Mouse (Mus musculus) liver, postnatal 0 days (tissue): ENCODE measurements around the gene Duox1. TPM values are rescaled to one million over a fixed set of nuclear protein-coding genes. Genes with fewer than 3 reads are reported as not detected.
A peak's percentile ranks its signal among the peaks of the same experiment; 100 is the strongest.

Source experiments
- ATAC-seq: fragments of 200-750 bp; cut with Nextera tagmentation; 2 replicates; pipeline ENCODE4 v1.8.0; 2017; ENCODE audit warnings: mild to moderate bottlenecking, moderate library complexity
- DNase-seq: peaks from one replicate; pipeline ENCODE4 v3.0.0-alpha.2; 2016
- H3K27ac ChIP-seq: fragments of 300-500 bp; sonication (generic); 2 replicates; pipeline ENCODE4 v1.5.1; 2014; ENCODE audit warnings: antibody characterized with exemption, moderate library complexity, mild to moderate bottlenecking, low read depth
- H3K27me3 ChIP-seq: fragments of 300-500 bp; sonication (generic); 2 replicates; pipeline ENCODE4 v1.6.1; 2014; ENCODE audit warnings: low read length, control low read depth, mixed read lengths; ENCODE audit not compliant: insufficient read depth
- H3K36me3 ChIP-seq: fragments of 300-500 bp; sonication (generic); replicated peaks from 2 replicates; pipeline ENCODE4 v1.6.1; 2014; ENCODE audit warnings: mild to moderate bottlenecking, control low read depth, low read length, moderate library complexity, mixed read lengths; ENCODE audit not compliant: insufficient read depth
- H3K4me1 ChIP-seq: fragments of 300-500 bp; sonication (generic); 2 replicates; pipeline ENCODE4 v1.6.1; 2014; ENCODE audit warnings: antibody characterized with exemption, mild to moderate bottlenecking, control low read depth; ENCODE audit not compliant: insufficient read depth
- H3K4me2 ChIP-seq: fragments of 300-500 bp; sonication (generic); 2 replicates; pipeline ENCODE4 v1.6.1; 2014; ENCODE audit warnings: low read depth, mild to moderate bottlenecking, low read length, moderate library complexity, mixed read lengths
- H3K4me3 ChIP-seq: fragments of 300-500 bp; sonication (generic); 2 replicates; pipeline ENCODE4 v1.5.1; 2014; ENCODE audit warnings: low read depth, low read length
- H3K9ac ChIP-seq: fragments of 300-500 bp; sonication (generic); replicated peaks from 2 replicates; pipeline ENCODE4 v1.6.1; 2014; ENCODE audit warnings: mild to moderate bottlenecking, moderate library complexity
- H3K9me3 ChIP-seq: fragments of 300-500 bp; sonication (generic); 2 replicates; pipeline ENCODE4 v1.6.1; 2016; ENCODE audit warnings: mild to moderate bottlenecking, control low read depth, low read length, mixed read lengths
- CTCF ChIP-seq: sonication (generic); IDR thresholded peaks from 2 replicates; pipeline ENCODE4 v1.5.1; 2016; ENCODE audit warnings: antibody characterized with exemption, low read depth
- EP300 ChIP-seq: IDR thresholded peaks from 2 replicates; pipeline ENCODE4 v1.6.1; 2016; ENCODE audit warnings: antibody characterized with exemption, low read depth, mild to moderate bottlenecking
- WGBS: fragments of 180-500 bp; shearing (Covaris S2); extraction: QIAGEN DNeasy Blood & Tissue Kit; methylation state at CpG from one replicate; pipeline ENCODE4 v1.1.7; 2014; ENCODE audit not compliant: insufficient replicate concordance; 5-methylcytosine and 5-hydroxymethylcytosine counted together
- polyA plus RNA-seq: library from polyadenylated mRNA; unstranded; fragments of >200 nt; fragmentation: Nextera tagmentation; extraction: Ambion mirVana; gene quantifications from 2 replicates; pipeline ENCODE4 v1.2.1, GENCODE M21; 2015

Gene Duox1
- polyA plus RNA-seq, 1 experiment from 2014 or later, result not detected

GRCm38 (mm10) chr2:122297271-122298095 is 18.0 kb upstream of the Duox1 start:
- H3K4me2 ChIP-seq, result no peak overlapping the region
- 2% methylated on average over 35 of the region's 35 CpGs for WGBS

GRCm38 (mm10) chr2:122298096-122298499 is 17.4 kb upstream of the Duox1 start, which contains the start of gene Duox2:
Duox2 (minus strand) TSS chr2:122298449.
- DNase-seq (no peak), ATAC-seq (no peak)
- H3K4me3 ChIP-seq, result peak within 1 kb of the TSS; percentile 28; the same call in 1 of the 2 replicates
- H3K4me2 ChIP-seq, result peak within 1 kb of the TSS; percentile 58
- no peak within 1 kb of the TSS for H3K27ac ChIP-seq
- 8% methylated on average over 13 of the region's 13 CpGs for WGBS
- no peak within 1 kb of the TSS for H3K9ac ChIP-seq
- H3K27me3 ChIP-seq, result peaks cover 81% of the 10 kb centered on the region
- no peaks in the 10 kb centered on the region for H3K9me3 ChIP-seq
- H3K4me1 ChIP-seq, result peaks cover 9% of the 10 kb centered on the region
- no peaks in the 10 kb centered on the region for H3K36me3 ChIP-seq
- TF ChIP-seq CTCF, result no peak
- TF ChIP-seq EP300, result no peak

More at GRCm38 (mm10) chr2:122297271-122298095, 18.0 kb upstream of the Duox1 start:
- TF ChIP-seq EP300 (no peak), CTCF (no peak)
- Histone ChIP-seq H3K4me1 (peaks cover 9% of the 10 kb centered on the region), H3K9ac (no peak overlapping the region), H3K9me3 (no peaks in the 10 kb centered on the region), H3K4me3 (no peak overlapping the region), H3K27me3 (peaks cover 83% of the 10 kb centered on the region), H3K27ac (no peak overlapping the region), H3K36me3 (no peaks in the 10 kb centered on the region)
- ATAC-seq (no peak), DNase-seq (no peak)

DNA sequence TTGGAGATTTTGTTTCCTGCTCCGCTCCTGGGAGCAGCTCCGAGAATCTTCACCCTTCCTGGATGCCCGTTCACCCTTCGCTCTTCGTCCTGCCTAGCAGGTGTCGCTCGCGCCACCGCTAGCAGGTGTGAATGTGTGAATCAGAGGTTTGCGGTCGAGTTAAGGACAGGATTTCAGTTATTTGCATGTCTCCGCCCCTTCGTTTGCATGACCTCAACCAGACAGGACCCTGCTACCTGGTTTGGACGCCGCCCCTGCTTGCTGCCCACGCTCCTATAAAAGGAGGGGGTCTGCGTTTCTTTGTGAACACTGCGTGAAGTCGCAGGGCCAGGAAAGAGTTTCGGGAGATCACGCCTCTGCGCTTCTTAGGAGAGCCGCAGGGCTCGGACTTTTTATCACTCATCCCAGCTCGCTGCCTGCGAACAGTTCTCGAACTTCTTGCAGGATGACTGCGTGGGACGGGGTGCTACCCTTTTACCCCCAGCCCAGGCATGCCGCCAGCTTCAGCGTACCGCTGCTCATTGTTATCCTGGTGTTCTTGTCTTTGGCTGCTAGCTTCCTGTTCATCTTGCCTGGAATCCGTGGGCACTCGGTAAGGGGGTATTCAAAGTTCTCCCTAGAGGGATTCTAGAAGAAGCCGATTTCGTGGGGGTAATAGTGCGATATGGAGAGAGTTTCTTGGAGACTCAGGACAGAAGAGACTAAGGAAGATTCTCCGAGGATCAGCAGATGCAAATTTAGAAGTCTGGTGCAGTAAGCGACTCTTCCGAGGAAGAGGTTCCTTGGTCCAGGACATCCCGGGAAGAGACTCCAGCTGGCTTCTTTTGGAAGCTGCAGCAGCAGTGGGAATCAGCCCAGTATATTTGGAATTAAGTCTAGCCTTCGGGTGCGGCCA is 16.6 kb upstream of the Duox1 start, which contains the start of gene Duoxa2:
Gene Duoxa2 (plus strand): TSS at position 305 of the 895 bp plus-strand sequence.
- peak within 1 kb of the TSS; percentile 58 for H3K4me2 ChIP-seq
- 2% methylated on average over 43 of the region's 43 CpGs for WGBS
- ATAC-seq (no peak), DNase-seq (no peak)
- H3K27me3 ChIP-seq, result peaks cover 81% of the 10 kb centered on the region
- TF ChIP-seq CTCF (no peak), EP300 (no peak)
- H3K27ac ChIP-seq, result no peak within 1 kb of the TSS
- no peaks in the 10 kb centered on the region for H3K9me3 ChIP-seq
- H3K4me3 ChIP-seq, result peak within 1 kb of the TSS; percentile 28; the same call in 1 of the 2 replicates
- peaks cover 9% of the 10 kb centered on the region for H3K4me1 ChIP-seq
- H3K36me3 ChIP-seq, result no peaks in the 10 kb centered on the region
- H3K9ac ChIP-seq, result no peak within 1 kb of the TSS

GRCm38 (mm10) chr2:122299911-122300655 is 15.4 kb upstream of the Duox1 start:
- TF ChIP-seq EP300, result no peak
- no peak for TF ChIP-seq CTCF
- Histone ChIP-seq H3K27me3 (peaks cover 76% of the 10 kb centered on the region), H3K9me3 (no peaks in the 10 kb centered on the region), H3K4me1 (peaks cover 9% of the 10 kb centered on the region), H3K27ac (no peak overlapping the region), H3K9ac (no peak overlapping the region), H3K36me3 (no peaks in the 10 kb centered on the region), H3K4me2 (no peak overlapping the region), H3K4me3 (no peak overlapping the region)
- ATAC-seq, result no peak
- no peak for DNase-seq
- WGBS, result 14% methylated on average over 14 of the region's 14 CpGs

DNA sequence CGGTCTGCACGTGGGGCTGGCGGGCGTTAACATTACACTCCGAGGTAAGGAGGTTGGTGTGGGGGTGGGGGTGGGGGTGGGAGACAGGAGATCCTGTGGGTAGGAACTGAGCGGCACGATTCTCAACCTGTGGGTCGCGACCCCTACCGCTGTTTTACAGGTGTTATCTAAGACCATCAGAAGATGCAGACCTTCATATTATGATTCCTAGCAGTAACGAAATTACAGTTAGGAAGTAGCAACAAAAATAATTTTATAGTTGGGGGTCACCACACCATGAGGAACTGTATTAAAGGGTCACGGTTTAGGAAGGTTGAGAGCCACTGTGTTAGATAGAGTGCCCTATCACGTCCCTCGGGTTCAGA is 14.8 kb upstream of the Duox1 start:
- no peaks in the 10 kb centered on the region for H3K9me3 ChIP-seq
- no peak overlapping the region for H3K9ac ChIP-seq
- ATAC-seq, result no peak
- H3K4me3 ChIP-seq, result no peak overlapping the region
- TF ChIP-seq EP300, result no peak
- no peak for TF ChIP-seq CTCF
- H3K27ac ChIP-seq, result no peak overlapping the region
- DNase-seq, result no peak
- no peaks in the 10 kb centered on the region for H3K36me3 ChIP-seq
- peaks cover 71% of the 10 kb centered on the region for H3K27me3 ChIP-seq
- H3K4me2 ChIP-seq, result peak overlapping the region; percentile 52
- peaks cover 9% of the 10 kb centered on the region for H3K4me1 ChIP-seq
- WGBS, result 4% methylated on average over 14 of the region's 14 CpGs
